Mouse (Mus musculus): ENCODE data around the gene Gm136. TPM values are rescaled to one million over a fixed set of nuclear protein-coding genes. Genes with fewer than 3 reads are reported as not detected.

Gene Gm136
- total RNA-seq, 1 experiment from 2014 or later = not detected

DNA sequence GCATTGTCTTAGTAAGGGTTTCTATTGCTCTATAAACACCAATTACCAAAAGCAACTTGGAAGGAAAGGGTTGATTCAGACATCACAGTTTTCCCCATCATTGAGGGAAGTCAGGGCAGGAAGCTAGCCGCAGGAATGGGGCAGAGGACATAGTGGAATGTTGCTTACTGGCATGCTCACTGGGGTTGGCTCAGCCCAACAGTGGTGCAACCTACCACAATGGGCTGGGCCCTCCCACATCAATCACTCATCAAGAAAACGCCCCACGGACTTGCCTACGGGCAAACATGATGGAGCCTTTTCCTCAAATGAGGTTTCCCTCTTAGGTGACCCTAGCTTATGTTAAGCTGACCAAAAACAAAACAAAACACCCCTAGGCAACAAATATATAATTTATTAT is 32.9 kb downstream of the Gm136 start:
- no peak for ATAC-seq (replicated peaks in 1 of 2; ENCODE audit: insufficient read depth in 1 of 2, low FRiP score in 2 of 2, low TSS enrichment in 1 of 2, low read depth in 1 of 2, poor library complexity in 2 of 2, severe bottlenecking in 2 of 2)

DNA sequence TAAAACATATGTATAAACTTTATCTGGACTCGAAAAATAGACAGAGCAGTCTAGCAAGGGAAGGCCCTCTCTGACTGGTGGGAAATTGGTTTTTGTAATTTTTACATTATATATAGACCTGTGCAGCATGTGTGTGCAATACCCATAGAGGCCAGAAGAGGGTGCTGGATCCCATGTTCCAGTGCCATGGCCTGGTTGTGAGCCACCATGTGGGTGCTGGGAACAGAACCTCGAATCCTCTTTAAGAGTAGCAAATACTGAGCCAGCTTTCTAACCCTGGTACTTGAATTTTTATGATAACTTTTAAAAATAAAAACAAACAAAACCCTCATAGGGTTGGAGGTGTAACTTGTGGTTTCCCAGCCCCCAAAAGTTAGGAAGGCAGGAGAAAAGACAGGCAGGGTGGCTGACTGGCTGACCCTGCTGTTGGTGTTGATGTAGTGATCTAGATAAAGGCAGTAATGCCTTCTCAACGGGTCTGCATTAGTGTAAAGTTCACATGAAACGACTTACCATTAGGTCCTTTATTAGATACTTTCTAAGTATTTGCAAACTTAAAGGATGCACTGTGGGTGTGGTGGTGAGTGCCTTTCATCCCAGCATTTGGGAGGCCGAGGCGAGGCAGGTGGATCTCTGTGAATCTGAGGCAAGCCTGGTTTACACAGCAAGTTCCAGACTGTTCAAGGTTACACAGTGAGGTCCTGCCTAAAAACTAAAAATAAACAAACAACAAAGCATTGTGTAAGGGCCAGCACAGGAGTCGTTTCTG is 35.8 kb downstream of the Gm136 start:
- ATAC-seq (replicated peaks in 1 of 2; ENCODE audit: insufficient read depth in 1 of 2, low FRiP score in 2 of 2, low TSS enrichment in 1 of 2, low read depth in 1 of 2, poor library complexity in 2 of 2, severe bottlenecking in 2 of 2) = no peak

DNA sequence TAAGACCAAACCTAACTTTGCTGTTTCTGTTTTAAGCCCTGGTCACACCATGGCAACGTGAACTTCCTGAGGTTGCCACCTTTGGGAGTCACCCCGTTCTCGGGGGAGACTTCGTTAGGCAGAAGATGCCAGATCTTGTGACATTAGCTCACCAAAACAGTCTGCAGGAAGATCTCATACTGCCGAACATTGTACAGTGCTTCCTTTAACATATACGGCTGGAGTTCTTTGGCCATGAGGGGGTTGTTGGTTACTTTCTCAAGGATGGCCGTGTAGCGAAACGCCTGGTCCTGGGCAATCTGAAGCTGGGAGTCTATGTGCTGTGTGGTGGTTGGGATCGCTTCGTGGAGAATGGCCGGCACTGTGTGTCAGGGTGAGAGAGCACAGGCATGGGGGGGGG is 36.6 kb downstream of the Gm136 start:
- no peak for ATAC-seq (replicated peaks in 1 of 2; ENCODE audit: insufficient read depth in 1 of 2, low FRiP score in 2 of 2, low TSS enrichment in 1 of 2, low read depth in 1 of 2, poor library complexity in 2 of 2, severe bottlenecking in 2 of 2)

DNA sequence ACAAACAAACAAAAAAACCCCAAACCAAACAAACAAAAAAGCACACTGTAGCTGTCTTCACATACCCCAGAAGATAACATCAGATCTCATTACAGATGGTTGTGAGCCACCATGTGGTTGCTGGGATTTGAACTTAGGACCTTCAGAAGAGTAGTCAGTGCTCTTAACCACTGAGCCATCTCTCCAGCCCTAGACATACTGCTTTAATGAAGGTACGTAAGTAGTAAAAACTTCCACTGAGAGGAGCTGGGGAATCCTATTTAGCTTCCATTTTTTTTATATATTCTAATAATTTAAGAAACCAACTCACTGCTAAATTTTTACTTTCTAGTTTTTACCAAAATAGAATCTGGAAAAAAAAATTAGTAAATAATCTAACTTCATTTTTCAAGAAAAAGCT is 41.0 kb downstream of the Gm136 start:
- ATAC-seq (replicated peaks in 1 of 2; ENCODE audit: insufficient read depth in 1 of 2, low FRiP score in 2 of 2, low TSS enrichment in 1 of 2, low read depth in 1 of 2, poor library complexity in 2 of 2, severe bottlenecking in 2 of 2) = no peak

DNA sequence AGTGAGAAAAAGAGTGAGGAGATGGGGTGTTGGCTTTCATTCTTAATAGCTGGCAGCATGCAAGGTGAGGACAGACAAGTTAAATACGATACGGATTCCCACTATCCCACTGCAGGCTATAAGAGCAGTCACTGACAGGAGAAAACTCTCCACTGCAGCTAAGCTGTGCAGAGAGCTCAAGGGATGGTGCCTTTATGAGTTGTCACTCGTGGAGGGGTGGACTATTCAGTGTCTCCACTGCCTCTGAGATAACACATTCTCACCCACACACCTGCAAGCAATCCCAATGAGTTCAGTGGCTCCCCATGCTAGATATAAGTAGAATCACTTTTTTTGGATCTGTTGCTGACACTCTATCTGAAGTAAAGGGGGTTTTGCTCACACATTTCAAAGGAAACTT is 47.9 kb downstream of the Gm136 start:
- no peak for ATAC-seq (replicated peaks in 1 of 2; ENCODE audit: insufficient read depth in 1 of 2, low FRiP score in 2 of 2, low TSS enrichment in 1 of 2, low read depth in 1 of 2, poor library complexity in 2 of 2, severe bottlenecking in 2 of 2)

DNA sequence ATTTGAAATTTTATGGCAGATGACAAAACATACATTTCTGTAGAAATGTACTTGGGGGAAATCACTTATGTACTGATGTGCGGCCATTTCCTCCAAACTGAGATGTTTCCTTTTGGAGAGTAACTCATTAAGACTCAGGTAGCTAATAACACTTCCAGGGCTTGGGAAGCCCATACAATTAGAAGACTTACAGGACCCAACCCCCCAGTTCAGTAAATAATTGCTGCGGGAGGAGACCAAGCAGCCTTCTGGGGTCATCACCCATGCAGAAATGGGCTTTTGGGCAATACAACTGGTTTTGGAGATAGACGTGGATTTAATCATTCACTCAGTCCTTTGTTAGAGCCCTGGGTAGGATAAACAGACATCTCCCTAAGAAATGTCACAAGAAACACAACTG is 48.8 kb downstream of the Gm136 start:
- ATAC-seq (replicated peaks in 1 of 2; ENCODE audit: insufficient read depth in 1 of 2, low FRiP score in 2 of 2, low TSS enrichment in 1 of 2, low read depth in 1 of 2, poor library complexity in 2 of 2, severe bottlenecking in 2 of 2) = no peak

DNA sequence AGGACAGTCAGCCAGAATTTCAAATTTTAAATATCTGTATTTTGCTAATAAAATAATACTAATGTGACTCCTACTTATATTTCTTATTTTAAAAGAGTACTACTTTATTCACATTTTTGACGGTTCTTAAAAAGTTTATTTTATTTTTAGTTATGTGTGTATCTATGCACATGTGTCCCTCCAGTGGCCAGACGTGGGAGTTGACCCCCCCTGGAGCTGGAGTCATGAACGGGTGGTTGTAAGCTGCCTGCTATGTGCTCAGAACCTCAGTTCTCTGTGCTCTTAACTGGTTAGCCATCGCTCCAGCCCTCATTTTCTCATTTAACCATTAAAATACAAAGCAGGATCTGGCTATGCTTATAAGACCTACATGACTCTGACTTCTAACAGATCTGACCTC is 53.0 kb downstream of the Gm136 start:
- ATAC-seq (replicated peaks in 1 of 2; ENCODE audit: insufficient read depth in 1 of 2, low FRiP score in 2 of 2, low TSS enrichment in 1 of 2, low read depth in 1 of 2, poor library complexity in 2 of 2, severe bottlenecking in 2 of 2) = no peak

DNA sequence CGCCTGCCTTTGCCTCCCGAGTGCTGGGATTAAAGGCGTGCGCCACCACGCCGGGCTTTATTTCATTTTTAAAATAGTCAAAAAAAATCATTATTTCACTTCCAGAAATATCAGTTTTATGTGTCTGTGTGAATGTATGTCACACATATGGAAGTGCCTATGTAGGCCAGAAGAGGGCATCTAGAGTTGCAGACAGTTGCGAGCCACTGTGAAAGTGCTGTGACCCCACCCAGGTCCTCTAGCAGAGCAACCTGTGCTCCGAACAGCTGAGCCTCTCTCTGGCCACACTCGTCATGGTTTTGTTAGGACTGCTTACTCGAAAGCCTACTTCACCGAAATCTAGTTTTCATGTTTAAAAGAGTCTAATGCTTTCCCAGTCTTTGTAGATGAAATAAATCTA is 53.8 kb downstream of the Gm136 start:
- ATAC-seq (replicated peaks in 1 of 2; ENCODE audit: insufficient read depth in 1 of 2, low FRiP score in 2 of 2, low TSS enrichment in 1 of 2, low read depth in 1 of 2, poor library complexity in 2 of 2, severe bottlenecking in 2 of 2) = no peak

DNA sequence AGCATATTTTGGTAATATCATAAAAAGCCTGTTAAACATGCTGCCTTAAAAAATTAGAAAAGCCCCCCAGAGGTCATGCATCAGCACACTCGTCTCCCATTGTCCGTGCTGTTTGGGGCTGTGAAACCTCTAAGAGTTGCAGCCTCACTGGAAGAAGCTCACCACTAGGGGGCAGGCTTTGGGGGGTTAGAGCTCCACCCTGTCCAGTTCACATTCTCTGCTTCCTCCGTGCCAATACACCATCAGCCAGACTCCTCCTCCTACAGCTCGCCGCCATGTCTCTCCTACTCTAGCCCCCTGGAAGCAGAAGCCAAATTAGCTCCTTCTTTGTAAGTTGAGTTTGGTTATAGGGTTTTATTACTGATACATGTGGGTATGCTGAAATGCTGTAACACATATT is 54.5 kb downstream of the Gm136 start:
- ATAC-seq (replicated peaks in 1 of 2; ENCODE audit: insufficient read depth in 1 of 2, low FRiP score in 2 of 2, low TSS enrichment in 1 of 2, low read depth in 1 of 2, poor library complexity in 2 of 2, severe bottlenecking in 2 of 2) = peak; percentile 62 to 72

Other genes starting within 250 kb of the Gm136 start
- 55.5 and 66.7 TPM in 2 replicates for gene Akirin2, start 205.3 kb downstream of the Gm136 start, total RNA-seq (2017)
- 107 and 116 TPM in 2 replicates for gene Orc3, start 141.3 kb downstream of the Gm136 start, total RNA-seq (2017)
- gene Rars2, start 141.3 kb downstream of the Gm136 start, total RNA-seq (2017) = 38.9 and 40.3 TPM in 2 replicates
- 42.3 and 44.1 TPM in 2 replicates for gene Slc35a1, start 68.8 kb downstream of the Gm136 start, total RNA-seq (2017)
- gene Cfap206, start 26.1 kb downstream of the Gm136 start, total RNA-seq (2017) = not detected in 2 replicates
- 22.5 and 49.1 TPM in 2 replicates for gene Smim8, start 22.2 kb upstream of the Gm136 start, total RNA-seq (2017)
- gene Zfp292, start 126.7 kb upstream of the Gm136 start, total RNA-seq (2017) = 65.7 and 68.7 TPM in 2 replicates
- not detected in 2 replicates for gene Cga, start 137.5 kb upstream of the Gm136 start, total RNA-seq (2017)

Measured in hematopoietic stem cell, adult 5-6 weeks (primary cell).